Mouse (Mus musculus): ENCODE measurements at regions not wholly inside any gene's neighbourhood (a gene's known extent, or its start where the extent isn't known, plus 50 kb on each side); places are given as distances from the start of the nearest gene placed in this dataset.

DNA sequence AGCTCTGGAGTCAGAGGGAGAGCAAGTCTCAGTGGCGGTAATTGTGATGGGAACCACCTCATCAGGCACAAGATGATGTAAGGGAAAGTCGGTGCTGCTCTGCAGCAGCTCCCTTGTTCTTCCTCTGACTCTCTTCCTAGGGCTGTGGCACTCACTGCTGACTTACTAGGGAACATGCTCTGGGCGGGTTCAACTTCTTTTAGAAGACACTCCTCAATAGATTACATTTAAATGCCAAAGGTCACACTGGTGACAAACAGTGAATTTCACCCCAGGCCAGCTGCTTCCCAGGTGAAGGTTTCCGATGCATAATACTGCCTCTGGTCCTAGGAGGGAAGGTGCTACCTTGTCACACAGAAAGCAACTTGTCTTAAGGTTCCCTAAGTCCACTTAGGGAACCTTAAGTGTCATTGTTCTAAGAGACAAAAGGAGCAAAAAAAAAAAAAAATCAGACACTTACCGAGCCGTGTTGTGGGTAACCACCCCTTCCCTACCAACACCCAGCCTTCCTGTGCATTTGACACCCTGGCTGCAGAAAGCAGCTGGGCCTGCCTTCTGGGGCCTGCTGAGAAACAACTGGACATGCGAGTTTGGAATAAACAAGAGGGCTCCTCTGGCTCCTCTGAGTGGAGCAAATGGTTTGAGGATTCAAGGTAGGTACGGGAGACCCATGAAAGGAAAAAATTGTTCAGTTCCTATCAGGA is 135.0 kb downstream of the Pja1 start:
- peaks cover 16% of the 10 kb centered on the region for H3K27me3 ChIP-seq (ENCODE audit: control insufficient read depth, insufficient read depth, low read length)
- H3K4me3 ChIP-seq (ENCODE audit: low read depth, low read length): no peak overlapping the region
- 47% methylated on average over 8 of the region's 8 CpGs for WGBS (ENCODE audit: insufficient replicate concordance)
- no peak for ATAC-seq (replicated peaks; ENCODE audit: insufficient number of reproducible peaks, low FRiP score, low TSS enrichment)
- H3K4me2 ChIP-seq: no peak overlapping the region
- no peak overlapping the region for H3K27ac ChIP-seq (ENCODE audit: low read depth, low read length)
- H3K9me3 ChIP-seq (replicated peaks; ENCODE audit: control insufficient read depth, low read length): no peaks in the 10 kb centered on the region
- H3K36me3 ChIP-seq (ENCODE audit: control insufficient read depth, insufficient read depth, low read length): no peaks in the 10 kb centered on the region
- H3K4me1 ChIP-seq (ENCODE audit: control insufficient read depth, insufficient read depth, low read length): no peaks in the 10 kb centered on the region; the same call in 1 of the 2 replicates
- no peak overlapping the region for H3K9ac ChIP-seq (ENCODE audit: low read depth, low read length)

- ATAC-seq (replicated peaks; ENCODE audit: insufficient number of reproducible peaks, low FRiP score, low TSS enrichment): no peak
- no peak overlapping the region for H3K27ac ChIP-seq (ENCODE audit: low read depth, low read length)
- no peaks in the 10 kb centered on the region; the same call in 1 of the 2 replicates for H3K4me1 ChIP-seq (ENCODE audit: control insufficient read depth, insufficient read depth, low read length)
- H3K4me3 ChIP-seq (ENCODE audit: low read depth, low read length): no peak overlapping the region
- H3K36me3 ChIP-seq (ENCODE audit: control insufficient read depth, insufficient read depth, low read length): no peaks in the 10 kb centered on the region
- H3K27me3 ChIP-seq (ENCODE audit: control insufficient read depth, insufficient read depth, low read length): peaks cover 20% of the 10 kb centered on the region
- no peak overlapping the region for H3K9ac ChIP-seq (ENCODE audit: low read depth, low read length)
- H3K4me2 ChIP-seq: no peak overlapping the region
- H3K9me3 ChIP-seq (replicated peaks; ENCODE audit: control insufficient read depth, low read length): no peaks in the 10 kb centered on the region
- WGBS (ENCODE audit: insufficient replicate concordance): 67% methylated on average over 4 of the region's 4 CpGs
These were observed 138.7 kb downstream of the Pja1 start for GRCm38 (mm10) chrX:99332457-99332770.

- H3K27me3 ChIP-seq (ENCODE audit: control insufficient read depth, insufficient read depth, low read length): peaks cover 20% of the 10 kb centered on the region
- no peaks in the 10 kb centered on the region; the same call in 1 of the 2 replicates for H3K4me1 ChIP-seq (ENCODE audit: control insufficient read depth, insufficient read depth, low read length)
- no peak overlapping the region for H3K9ac ChIP-seq (ENCODE audit: low read depth, low read length)
- H3K4me2 ChIP-seq: no peak overlapping the region
- no peak for ATAC-seq (replicated peaks; ENCODE audit: insufficient number of reproducible peaks, low FRiP score, low TSS enrichment)
- no peaks in the 10 kb centered on the region for H3K9me3 ChIP-seq (replicated peaks; ENCODE audit: control insufficient read depth, low read length)
- 60% methylated on average over 9 of the region's 9 CpGs for WGBS (ENCODE audit: insufficient replicate concordance)
- H3K36me3 ChIP-seq (ENCODE audit: control insufficient read depth, insufficient read depth, low read length): no peaks in the 10 kb centered on the region
- no peak overlapping the region for H3K27ac ChIP-seq (ENCODE audit: low read depth, low read length)
- H3K4me3 ChIP-seq (ENCODE audit: low read depth, low read length): no peak overlapping the region
These were observed 139.2 kb downstream of the Pja1 start for GRCm38 (mm10) chrX:99331764-99332456.

DNA sequence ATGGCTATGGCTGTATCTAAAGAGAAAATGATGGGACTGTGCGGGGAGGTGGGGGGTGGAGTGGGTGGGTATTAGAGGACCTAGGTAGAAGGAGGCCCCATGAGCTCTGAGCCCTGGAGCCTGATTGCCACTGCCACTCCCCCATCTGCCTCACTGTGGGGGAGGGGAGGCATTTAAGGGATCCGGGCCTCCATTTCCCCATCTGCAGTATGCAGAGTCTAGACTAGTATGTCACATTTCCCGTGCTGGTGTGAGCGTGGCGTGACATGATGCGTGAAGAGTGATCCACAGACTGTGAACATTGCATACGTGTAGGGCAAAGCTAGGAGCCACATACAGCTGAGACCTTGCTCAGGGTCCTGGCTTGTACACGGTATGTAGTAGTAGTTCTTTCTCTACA is 140.7 kb downstream of the Pja1 start:
- Histone ChIP-seq H3K4me3 (ENCODE audit: low read depth, low read length) (no peak overlapping the region), H3K9ac (ENCODE audit: low read depth, low read length) (no peak overlapping the region), H3K36me3 (ENCODE audit: control insufficient read depth, insufficient read depth, low read length) (no peaks in the 10 kb centered on the region), H3K9me3 (replicated peaks; ENCODE audit: control insufficient read depth, low read length) (no peaks in the 10 kb centered on the region), H3K4me1 (ENCODE audit: control insufficient read depth, insufficient read depth, low read length) (peaks cover 8% of the 10 kb centered on the region), H3K27ac (ENCODE audit: low read depth, low read length) (no peak overlapping the region), H3K27me3 (ENCODE audit: control insufficient read depth, insufficient read depth, low read length) (peaks cover 20% of the 10 kb centered on the region), H3K4me2 (no peak overlapping the region)
- ATAC-seq (replicated peaks; ENCODE audit: insufficient number of reproducible peaks, low FRiP score, low TSS enrichment): no peak
- WGBS (ENCODE audit: insufficient replicate concordance): 89% methylated on average over 8 of the region's 8 CpGs

DNA sequence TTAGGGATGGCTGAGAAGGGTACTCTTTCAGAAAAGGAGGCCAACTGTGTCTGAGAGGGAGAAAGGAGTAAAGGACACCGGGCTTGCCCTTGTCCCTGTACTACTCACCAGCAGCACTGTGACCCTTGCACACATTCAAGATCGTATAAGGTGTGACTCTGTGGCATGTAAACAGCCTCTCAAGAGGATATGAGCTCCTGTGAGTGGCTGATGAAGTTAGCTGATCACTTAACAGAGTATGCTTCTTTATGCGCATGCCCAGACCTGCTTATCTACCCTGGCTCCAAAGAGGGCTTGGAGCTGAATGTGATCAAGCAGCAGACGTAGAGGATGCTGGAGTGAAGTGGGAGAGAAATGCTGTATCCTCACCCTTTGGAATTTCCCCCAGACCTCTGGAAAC is 142.5 kb downstream of the Pja1 start:
- peaks cover 6% of the 10 kb centered on the region for H3K27me3 ChIP-seq (ENCODE audit: control insufficient read depth, insufficient read depth, low read length)
- H3K4me2 ChIP-seq: no peak overlapping the region
- no peaks in the 10 kb centered on the region for H3K36me3 ChIP-seq (ENCODE audit: control insufficient read depth, insufficient read depth, low read length)
- no peak for ATAC-seq (replicated peaks; ENCODE audit: insufficient number of reproducible peaks, low FRiP score, low TSS enrichment)
- no peak overlapping the region for H3K4me3 ChIP-seq (ENCODE audit: low read depth, low read length)
- H3K27ac ChIP-seq (ENCODE audit: low read depth, low read length): no peak overlapping the region
- WGBS (ENCODE audit: insufficient replicate concordance): 42% methylated on average over 4 of the region's 4 CpGs
- no peak overlapping the region for H3K9ac ChIP-seq (ENCODE audit: low read depth, low read length)
- H3K4me1 ChIP-seq (ENCODE audit: control insufficient read depth, insufficient read depth, low read length): peaks cover 17% of the 10 kb centered on the region
- no peaks in the 10 kb centered on the region for H3K9me3 ChIP-seq (replicated peaks; ENCODE audit: control insufficient read depth, low read length)

- no peaks in the 10 kb centered on the region for H3K36me3 ChIP-seq (ENCODE audit: control insufficient read depth, insufficient read depth, low read length)
- no peak; the same call in 1 of the 2 replicates for ATAC-seq (replicated peaks; ENCODE audit: insufficient number of reproducible peaks, low FRiP score, low TSS enrichment)
- H3K4me1 ChIP-seq (ENCODE audit: control insufficient read depth, insufficient read depth, low read length): peaks cover 17% of the 10 kb centered on the region
- H3K27me3 ChIP-seq (ENCODE audit: control insufficient read depth, insufficient read depth, low read length): peaks cover 7% of the 10 kb centered on the region
- 32% methylated on average over 7 of the region's 7 CpGs for WGBS (ENCODE audit: insufficient replicate concordance)
- no peak overlapping the region; the same call in 1 of the 2 replicates for H3K27ac ChIP-seq (ENCODE audit: low read depth, low read length)
- H3K9ac ChIP-seq (ENCODE audit: low read depth, low read length): no peak overlapping the region
- no peak overlapping the region for H3K4me2 ChIP-seq
- H3K9me3 ChIP-seq (replicated peaks; ENCODE audit: control insufficient read depth, low read length): no peaks in the 10 kb centered on the region
- no peak overlapping the region for H3K4me3 ChIP-seq (ENCODE audit: low read depth, low read length)
These were observed 144.9 kb downstream of the Pja1 start for GRCm38 (mm10) chrX:99326167-99326566.

DNA sequence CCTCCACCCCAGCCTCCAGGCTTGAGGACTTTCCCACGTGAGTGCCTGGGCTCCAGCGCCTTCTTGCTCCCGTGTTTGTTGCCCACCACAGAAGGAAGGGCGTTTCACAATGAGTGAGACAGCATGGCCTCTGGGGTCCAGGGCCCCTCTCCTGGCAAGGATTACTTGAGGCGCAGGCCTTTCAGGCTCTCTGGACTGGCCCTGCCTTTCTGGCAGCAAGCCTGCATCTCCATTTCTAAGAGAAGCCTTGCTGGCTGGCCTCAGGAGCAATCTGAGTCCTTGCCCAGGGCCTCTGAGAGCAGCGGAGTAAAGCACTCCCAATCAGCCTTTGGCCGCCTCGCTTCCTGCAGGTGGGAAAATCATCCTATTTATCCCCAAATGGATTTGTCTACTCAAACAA is 145.6 kb downstream of the Pja1 start:
- Histone ChIP-seq H3K9me3 (replicated peaks; ENCODE audit: control insufficient read depth, low read length) (no peaks in the 10 kb centered on the region), H3K4me3 (ENCODE audit: low read depth, low read length) (no peak overlapping the region), H3K4me2 (no peak overlapping the region), H3K36me3 (ENCODE audit: control insufficient read depth, insufficient read depth, low read length) (no peaks in the 10 kb centered on the region), H3K27me3 (ENCODE audit: control insufficient read depth, insufficient read depth, low read length) (peaks cover 6% of the 10 kb centered on the region; the same call in 1 of the 2 replicates), H3K9ac (ENCODE audit: low read depth, low read length) (no peak overlapping the region), H3K27ac (ENCODE audit: low read depth, low read length) (0 out of 2 replicates have a peak overlapping the region, but pooled peaks have one; percentile 35), H3K4me1 (ENCODE audit: control insufficient read depth, insufficient read depth, low read length) (peaks cover 17% of the 10 kb centered on the region)
- ATAC-seq (replicated peaks; ENCODE audit: insufficient number of reproducible peaks, low FRiP score, low TSS enrichment): no peak
- 61% methylated on average over 8 of the region's 8 CpGs for WGBS (ENCODE audit: insufficient replicate concordance)

DNA sequence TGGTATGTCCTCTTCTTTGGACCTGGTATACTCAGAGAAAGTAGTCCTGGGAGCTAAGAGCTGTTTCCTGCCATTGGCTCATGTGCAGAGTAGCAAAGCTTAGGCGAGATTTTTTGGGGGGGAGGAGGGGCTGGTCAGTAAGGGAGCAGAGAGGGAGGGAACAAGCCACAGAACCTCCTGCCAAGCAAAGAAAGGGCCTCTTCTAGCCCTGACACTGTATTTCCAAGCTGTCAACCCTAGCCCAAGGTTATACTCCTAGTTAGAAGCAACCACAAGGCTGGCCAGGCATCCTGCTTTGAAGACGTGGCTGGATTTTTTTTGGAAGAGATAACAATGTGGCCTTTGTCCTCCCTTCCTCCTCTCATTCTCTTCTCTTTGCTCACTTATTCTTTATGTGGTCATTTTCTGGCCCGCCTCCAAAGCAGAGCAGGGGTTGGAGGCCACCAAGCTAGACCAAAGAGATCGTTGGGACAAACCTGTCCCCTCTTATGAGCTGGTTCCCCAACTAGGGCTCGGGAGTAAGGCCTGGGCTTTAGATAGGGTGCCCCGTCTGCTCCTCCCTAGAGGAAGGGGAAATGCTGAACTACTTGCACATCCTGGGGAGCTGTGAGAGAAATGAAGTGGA is 146.4 kb downstream of the Pja1 start:
- H3K4me2 ChIP-seq: no peak overlapping the region
- WGBS (ENCODE audit: insufficient replicate concordance): 56% methylated on average over 6 of the region's 6 CpGs
- no peaks in the 10 kb centered on the region for H3K36me3 ChIP-seq (ENCODE audit: control insufficient read depth, insufficient read depth, low read length)
- H3K4me3 ChIP-seq (ENCODE audit: low read depth, low read length): no peak overlapping the region
- peaks cover 6% of the 10 kb centered on the region; the same call in 1 of the 2 replicates for H3K27me3 ChIP-seq (ENCODE audit: control insufficient read depth, insufficient read depth, low read length)
- H3K9me3 ChIP-seq (replicated peaks; ENCODE audit: control insufficient read depth, low read length): no peaks in the 10 kb centered on the region
- H3K4me1 ChIP-seq (ENCODE audit: control insufficient read depth, insufficient read depth, low read length): peaks cover 17% of the 10 kb centered on the region
- no peak overlapping the region for H3K9ac ChIP-seq (ENCODE audit: low read depth, low read length)
- no peak for ATAC-seq (replicated peaks; ENCODE audit: insufficient number of reproducible peaks, low FRiP score, low TSS enrichment)
- H3K27ac ChIP-seq (ENCODE audit: low read depth, low read length): no peak overlapping the region

Data from heart, embryonic 11.5 days (tissue).